Comparison of ENCODE assay signal across 12 mouse cellular contexts in the genomic region with DNA sequence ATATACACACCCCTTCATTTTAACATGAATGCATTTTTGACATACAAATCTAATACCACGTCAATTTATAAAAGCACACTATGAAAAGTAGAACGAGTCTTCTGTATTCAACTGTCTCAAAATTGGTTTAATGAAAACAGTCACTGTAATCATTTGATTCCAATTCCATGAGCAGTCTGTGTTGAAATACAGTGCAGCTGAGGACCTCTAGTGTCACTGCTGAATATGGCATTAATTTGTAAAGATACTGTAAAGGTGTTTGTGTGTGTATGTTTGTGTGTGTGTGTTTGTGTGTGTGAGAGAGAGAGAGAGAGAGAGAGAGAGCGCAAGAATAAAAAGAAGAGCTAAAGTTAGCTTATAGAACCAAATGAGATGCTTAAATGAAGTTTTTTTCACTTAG. TPM values are rescaled to one million over a fixed set of nuclear protein-coding genes. Genes with fewer than 3 reads are reported as not detected.
A peak's percentile ranks its signal among the peaks of the same experiment; 100 is the strongest.
DNase-seq lines count a peak whose midpoint lies in the region; ATAC-seq lines count a peak whose summit lies in the region.
"Had no signal": no experiment of that assay in that cellular context is flagged by ENCODE, and none has a peak within 500 bp of the region (broad histone marks: within the 10 kb centered on the region; RNA-seq: fewer than 3 reads in every experiment).

No protein-coding gene starts in this region.

- no peaks in the 10 kb centered on the region for H3K27me3 ChIP-seq in limb, embryonic 13.5 days
- no peaks in the 10 kb centered on the region for H3K27me3 ChIP-seq in limb, embryonic 10.5 days (ENCODE audit: low read depth, poor library complexity, severe bottlenecking)
- H3K27me3 ChIP-seq: embryonic facial prominence, embryonic 13.5 days; stomach, embryonic 15.5 days had no signal

- no peak overlapping the region for H3K4me2 ChIP-seq in limb, embryonic 13.5 days (replicated peaks)
- H3K4me2 ChIP-seq: embryonic facial prominence, embryonic 13.5 days; stomach, embryonic 15.5 days had no signal

- ATAC-seq in limb, embryonic 13.5 days (ENCODE audit: low FRiP score, low read depth): peak; percentile 54; the same call in 1 of the 2 replicates
- ATAC-seq in megakaryocyte-erythroid progenitor cell, adult 5-6 weeks (replicated peaks; ENCODE audit: low FRiP score, low TSS enrichment, poor library complexity, severe bottlenecking): peak; percentile 92
- no peak for ATAC-seq in erythroid progenitor cell, adult 5-6 weeks (replicated peaks; ENCODE audit: low FRiP score, poor library complexity, severe bottlenecking)

- no peak overlapping the region for H3K27ac ChIP-seq in limb, embryonic 13.5 days
- H3K27ac ChIP-seq in limb, embryonic 10.5 days: no peak overlapping the region
- H3K27ac ChIP-seq: embryonic facial prominence, embryonic 13.5 days; macrophage; stomach, embryonic 15.5 days had no signal

- whole genome bisulfite sequencing in limb, embryonic 13.5 days: 65% methylated on average over 3 of the region's 3 CpGs
- 86% methylated on average over 3 of the region's 3 CpGs for WGBS in limb, embryonic 10.5 days

- H3K9me3 ChIP-seq in limb, embryonic 13.5 days: no peaks in the 10 kb centered on the region
- no peaks in the 10 kb centered on the region for H3K9me3 ChIP-seq in limb, embryonic 10.5 days (replicated peaks)
- H3K9me3 ChIP-seq: embryonic facial prominence, embryonic 13.5 days; stomach, embryonic 15.5 days had no signal

- H3K9ac ChIP-seq in limb, embryonic 13.5 days: no peak overlapping the region
- H3K9ac ChIP-seq: embryonic facial prominence, embryonic 13.5 days; stomach, embryonic 15.5 days had no signal

- H3K4me3 ChIP-seq in limb, embryonic 13.5 days: no peak overlapping the region
- no peak overlapping the region for H3K4me3 ChIP-seq in limb, embryonic 10.5 days
- H3K4me3 ChIP-seq: embryonic facial prominence, embryonic 13.5 days; stomach, embryonic 15.5 days had no signal

- DNase-seq in embryo, embryonic 10 days (ENCODE audit: low spot score): peak; percentile 39
- DNase-seq in embryo, embryonic 9.5 days (ENCODE audit: extremely low spot score): no peak
- DNase-seq in limb, embryonic 10.5 days (ENCODE audit: low spot score): no peak
- peak; percentile 24 for DNase-seq in R1 (ENCODE audit: low read depth, low spot score)
- no peak for DNase-seq in frontal cortex, postnatal 36 days (ENCODE audit: low spot score in 2 of 2)
- DNase-seq: kidney, adult 11 months had no signal

- H3K4me1 ChIP-seq in limb, embryonic 13.5 days: no peaks in the 10 kb centered on the region
- H3K4me1 ChIP-seq in limb, embryonic 10.5 days: no peaks in the 10 kb centered on the region
- H3K4me1 ChIP-seq: embryonic facial prominence, embryonic 13.5 days; stomach, embryonic 15.5 days had no signal

- peaks cover 12% of the 10 kb centered on the region for H3K36me3 ChIP-seq in limb, embryonic 13.5 days
- 0 out of 2 replicates have a peak, but pooled peaks cover 2% of the 10 kb centered on the region for H3K36me3 ChIP-seq in limb, embryonic 10.5 days
- H3K36me3 ChIP-seq: stomach, embryonic 15.5 days had no signal

RNA-seq across cellular contexts. Expression of gene Aimp1, which starts 17.2 kb away (rescaled TPM):
- 78.0 and 81.1 TPM in 2 replicates for polyA plus RNA-seq in limb, embryonic 13.5 days (2015; fragmentation: Nextera tagmentation; extraction: Ambion mirVana)
- polyA plus RNA-seq in limb, embryonic 10.5 days (2016; fragmentation: Nextera tagmentation; extraction: Ambion mirVana): 75.8 and 83.1 TPM in 2 replicates
- 109 and 117 TPM in 2 replicates for total RNA-seq in megakaryocyte-erythroid progenitor cell, adult 5-6 weeks (2014; fragmentation: Nextera tagmentation)
- 144 and 183 TPM in 2 replicates for total RNA-seq in megakaryocyte-erythroid progenitor cell, adult 5-6 weeks (2017)
- total RNA-seq in erythroid progenitor cell, adult 5-6 weeks (2015; ENCODE audit: low replicate concordance): 16.9 and 35.6 TPM in 2 replicates
- total RNA-seq in erythroid progenitor cell, adult 5-6 weeks (2017; ENCODE audit: low replicate concordance): 16.0 and 29.3 TPM in 2 replicates

RNA-seq across cellular contexts. Expression of gene Tbck, which starts 17.4 kb away (rescaled TPM):
- polyA plus RNA-seq in limb, embryonic 13.5 days (2015; fragmentation: Nextera tagmentation; extraction: Ambion mirVana): 30.9 and 31.1 TPM in 2 replicates
- polyA plus RNA-seq in limb, embryonic 10.5 days (2016; fragmentation: Nextera tagmentation; extraction: Ambion mirVana): 17.0 and 23.1 TPM in 2 replicates
- 14.4 and 16.5 TPM in 2 replicates for total RNA-seq in megakaryocyte-erythroid progenitor cell, adult 5-6 weeks (2014; fragmentation: Nextera tagmentation)
- total RNA-seq in megakaryocyte-erythroid progenitor cell, adult 5-6 weeks (2017): 16.0 and 18.6 TPM in 2 replicates
- total RNA-seq in erythroid progenitor cell, adult 5-6 weeks (2015; ENCODE audit: low replicate concordance): 7.1 and 11.2 TPM in 2 replicates
- 5.4 and 8.0 TPM in 2 replicates for total RNA-seq in erythroid progenitor cell, adult 5-6 weeks (2017; ENCODE audit: low replicate concordance)

Comparison
In these comparisons a context has a peak if more than half of its experiments do, and no peak if none do; other contexts are left out.
1. DNase-seq: peak in embryo, embryonic 10 days (single experiment) and R1 (single experiment); none in embryo, embryonic 9.5 days (single experiment), limb, embryonic 10.5 days (single experiment) and frontal cortex, postnatal 36 days (0 of 2).